ENCODE assay signal across 10 mouse cellular contexts in genomic region chr8:117363291-117363690, GRCm38 (mm10).
DNase-seq lines count a peak whose midpoint lies in the region; ATAC-seq and TF ChIP-seq lines count a peak whose summit lies in the region.
"Had no signal": no experiment of that assay in that cellular context is flagged by ENCODE, and none has a peak within 500 bp of the region (broad histone marks: within the 10 kb centered on the region; RNA-seq: fewer than 3 reads in every experiment).

No protein-coding gene starts in this region.

- H3K36me3 ChIP-seq in forebrain, embryonic 12.5 days (replicated peaks): no peaks in the 10 kb centered on the region

- H3K27me3 ChIP-seq in forebrain, embryonic 12.5 days: no peaks in the 10 kb centered on the region

- no peaks in the 10 kb centered on the region for H3K9me3 ChIP-seq in forebrain, embryonic 12.5 days

- H3K4me1 ChIP-seq in forebrain, embryonic 12.5 days: peaks cover 4% of the 10 kb centered on the region; the same call in 1 of the 2 replicates

- no peak for DNase-seq in layer of hippocampus, adult 2 months (ENCODE audit: low spot score in 2 of 2)
- DNase-seq in layer of hippocampus, postnatal 36 days: no peak
- peak; percentile 84 to 86 for DNase-seq in cerebellum, postnatal 36 days
- DNase-seq in kidney, postnatal 25 days: peak; percentile 56 to 82
- no peak for DNase-seq in MN1 (ENCODE audit: low spot score)
- no peak for DNase-seq in embryo, embryonic 9.5 days (ENCODE audit: extremely low spot score)

- no peak overlapping the region for H3K4me2 ChIP-seq in forebrain, embryonic 12.5 days

- no peak overlapping the region for H3K4me3 ChIP-seq in layer of hippocampus, adult 2 months
- H3K4me3 ChIP-seq in forebrain, embryonic 12.5 days (replicated peaks): no peak overlapping the region

- H3K9ac ChIP-seq in forebrain, embryonic 12.5 days: no peak overlapping the region
- H3K9ac ChIP-seq: liver, embryonic 14.5 days had no signal

- no peak for TF ChIP-seq CTCF in layer of hippocampus, adult 2 months (conservative IDR thresholded peaks at IDR 0.05)

- peak overlapping the region; percentile 5; the same call in 1 of the 2 replicates for H3K27ac ChIP-seq in layer of hippocampus, adult 2 months
- H3K27ac ChIP-seq in forebrain, embryonic 12.5 days: no peak overlapping the region
- H3K27ac ChIP-seq: liver, embryonic 14.5 days had no signal

- 90% methylated on average over 10 of the region's 10 CpGs for WGBS in forebrain, embryonic 12.5 days

- peak; percentile 52 for ATAC-seq in cerebellum, adult (ENCODE audit: insufficient number of reproducible peaks, low FRiP score, low TSS enrichment)
- no peak for ATAC-seq in forebrain, embryonic 12.5 days (ENCODE audit: low FRiP score)
- ATAC-seq: intestine, embryonic 16.5 days had no signal

Comparison
In these comparisons a context has a peak if more than half of its experiments do, and no peak if none do; other contexts are left out.
1. DNase-seq: peak in cerebellum, postnatal 36 days (2 of 2) and kidney, postnatal 25 days (2 of 2); none in layer of hippocampus, adult 2 months (0 of 2), layer of hippocampus, postnatal 36 days (0 of 2), MN1 (single experiment) and embryo, embryonic 9.5 days (single experiment).